Comparison of ENCODE assay signal across 7 mouse cellular contexts in genomic region chr15:93397826-93398698, GRCm38 (mm10). TPM values are rescaled to one million over a fixed set of nuclear protein-coding genes. Genes with fewer than 3 reads are reported as not detected.
DNase-seq lines count a peak whose midpoint lies in the region; ATAC-seq lines count a peak whose summit lies in the region.

Gene Zcrb1 (minus strand): TSS chr15:93398334.
Gene Pphln1 (plus strand): TSS chr15:93398350.

- peak within 1 kb of the TSS; percentile 87 for H3K27ac ChIP-seq in intestine, embryonic 16.5 days (ENCODE audit: low read length)
- peak within 1 kb of the TSS; percentile 81 for H3K27ac ChIP-seq in midbrain, embryonic 11.5 days (ENCODE audit: low read depth, low read length)

- peak within 1 kb of the TSS; percentile 80 for H3K4me2 ChIP-seq in intestine, embryonic 16.5 days (ENCODE audit: low read depth, low read length)
- H3K4me2 ChIP-seq in midbrain, embryonic 11.5 days, result peak within 1 kb of the TSS; percentile 64

- WGBS in intestine, embryonic 16.5 days, result under 1% methylated on average over 96 of the region's 100 CpGs
- under 1% methylated on average over 99 of the region's 100 CpGs for WGBS in midbrain, embryonic 11.5 days

- H3K9ac ChIP-seq in intestine, embryonic 16.5 days (ENCODE audit: low read depth, low read length), result peak within 1 kb of the TSS; percentile 98
- peak within 1 kb of the TSS; percentile 93 for H3K9ac ChIP-seq in midbrain, embryonic 11.5 days (ENCODE audit: low read length)

- peaks cover 12% of the 10 kb centered on the region for H3K4me1 ChIP-seq in intestine, embryonic 16.5 days (ENCODE audit: control insufficient read depth, insufficient read depth, low read length)
- peaks cover 16% of the 10 kb centered on the region for H3K4me1 ChIP-seq in midbrain, embryonic 11.5 days (ENCODE audit: control insufficient read depth, insufficient read depth, low read length)

- peak; percentile 82 to 84 for DNase-seq in adrenal gland, adult 18-20 months (ENCODE audit: low spot score in 2 of 2)
- peak; percentile 95 for DNase-seq in embryo, embryonic 11 days
- peak; percentile 61 to 69 for DNase-seq in gastrocnemius, postnatal 36 days
- DNase-seq in left cerebral cortex, postnatal 36 days (ENCODE audit: low spot score in 2 of 2), result peak; percentile 87 to 91
- DNase-seq in midbrain, embryonic 11.5 days (ENCODE audit: low spot score, missing footprints), result peak; percentile 99
- DNase-seq in skeletal muscle tissue, adult 2 months (ENCODE audit: low read depth, low spot score), result peak; percentile 58

- no peaks in the 10 kb centered on the region for H3K9me3 ChIP-seq in intestine, embryonic 16.5 days (ENCODE audit: control insufficient read depth, low read length)
- H3K9me3 ChIP-seq in midbrain, embryonic 11.5 days (ENCODE audit: control insufficient read depth, low read length), result no peaks in the 10 kb centered on the region

- H3K36me3 ChIP-seq in intestine, embryonic 16.5 days (ENCODE audit: control insufficient read depth, insufficient read depth, low read length), result 0 out of 2 replicates have a peak, but pooled peaks cover under 1% of the 10 kb centered on the region
- peaks cover 8% of the 10 kb centered on the region; the same call in 1 of the 2 replicates for H3K36me3 ChIP-seq in midbrain, embryonic 11.5 days (ENCODE audit: control insufficient read depth, insufficient read depth, low read length)

- intact Hi-C loops in gastrocnemius, postnatal 36 days (cut with DNase I), result loop anchor here (5.0 kb wide), 2 partner anchors 61 to 126 kb away; partner anchors contain the start of gene Yaf2
- intact Hi-C loops in left cerebral cortex, postnatal 36 days (cut with DNase I), result loop anchor here (1.0 to 2.0 kb wide), 2 partner anchors 61 to 123 kb away; partner anchors contain the start of gene Gxylt1

- peak; percentile 95 for ATAC-seq in intestine, embryonic 16.5 days
- ATAC-seq in midbrain, embryonic 11.5 days (ENCODE audit: low FRiP score), result peak; percentile 96

- H3K4me3 ChIP-seq in intestine, embryonic 16.5 days (ENCODE audit: low read length), result peak within 1 kb of the TSS; percentile 99
- H3K4me3 ChIP-seq in midbrain, embryonic 11.5 days (ENCODE audit: low read depth, low read length), result peak within 1 kb of the TSS; percentile 96

- no peaks in the 10 kb centered on the region for H3K27me3 ChIP-seq in intestine, embryonic 16.5 days (replicated peaks; ENCODE audit: control insufficient read depth, insufficient read depth, low read length)
- no peaks in the 10 kb centered on the region for H3K27me3 ChIP-seq in midbrain, embryonic 11.5 days (ENCODE audit: control insufficient read depth, insufficient read depth, low read length)

RNA-seq across cellular contexts. Expression of gene Zcrb1, which starts in this region (rescaled TPM):
- 10 to 100 TPM; 82.1 to 96.9 TPM for total RNA-seq in adrenal gland, adult 18-20 months (2021)
- 100 to 1,000 TPM in 1 of 2 experiments, 10 to 100 TPM in 1; 96.7 to 121 TPM for total RNA-seq in gastrocnemius, postnatal 36 days (2021)
- polyA plus RNA-seq in intestine, embryonic 16.5 days (2015; fragmentation: Nextera tagmentation; extraction: Ambion mirVana), result 95.2 and 101 TPM in 2 replicates
- total RNA-seq in left cerebral cortex, postnatal 36 days (2021), result 10 to 100 TPM; 67.3 to 91.4 TPM
- polyA plus RNA-seq in midbrain, embryonic 11.5 days (2014; fragmentation: Nextera tagmentation; extraction: Ambion mirVana), result 163 and 179 TPM in 2 replicates

RNA-seq across cellular contexts. Expression of gene Pphln1, which starts in this region (rescaled TPM):
- total RNA-seq in adrenal gland, adult 18-20 months (2021), result 10 to 100 TPM; 35.1 to 37.9 TPM
- total RNA-seq in gastrocnemius, postnatal 36 days (2021), result 10 to 100 TPM; 13.4 to 14.1 TPM
- 26.9 and 29.2 TPM in 2 replicates for polyA plus RNA-seq in intestine, embryonic 16.5 days (2015; fragmentation: Nextera tagmentation; extraction: Ambion mirVana)
- 10 to 100 TPM; 40.2 to 42.7 TPM for total RNA-seq in left cerebral cortex, postnatal 36 days (2021)
- 62.5 and 66.3 TPM in 2 replicates for polyA plus RNA-seq in midbrain, embryonic 11.5 days (2014; fragmentation: Nextera tagmentation; extraction: Ambion mirVana)

Comparison
In these comparisons a context has a peak if more than half of its experiments do, and no peak if none do; other contexts are left out.
1. Peak in every context shown above with its lines: DNase-seq, ATAC-seq, H3K4me3 ChIP-seq and H3K27ac ChIP-seq.